Mouse (Mus musculus) ES-Bruce4 (cell line): ENCODE measurements around the gene Ssna1.

ENCODE experiments used
- CTCF ChIP-seq: IDR thresholded peaks from one replicate; pipeline ENCODE4 v1.8.1; 2011; ENCODE audit warnings: low read depth, low read length
- EP300 ChIP-seq: IDR thresholded peaks from 2 replicates; pipeline ENCODE4 v1.6.1; 2011; ENCODE audit warnings: low read depth, low read length; ENCODE audit not compliant: insufficient read depth
- POLR2A ChIP-seq: IDR thresholded peaks from one replicate; pipeline ENCODE4 v1.8.1; 2011; ENCODE audit warnings: low read length; ENCODE audit not compliant: insufficient read depth

DNA sequence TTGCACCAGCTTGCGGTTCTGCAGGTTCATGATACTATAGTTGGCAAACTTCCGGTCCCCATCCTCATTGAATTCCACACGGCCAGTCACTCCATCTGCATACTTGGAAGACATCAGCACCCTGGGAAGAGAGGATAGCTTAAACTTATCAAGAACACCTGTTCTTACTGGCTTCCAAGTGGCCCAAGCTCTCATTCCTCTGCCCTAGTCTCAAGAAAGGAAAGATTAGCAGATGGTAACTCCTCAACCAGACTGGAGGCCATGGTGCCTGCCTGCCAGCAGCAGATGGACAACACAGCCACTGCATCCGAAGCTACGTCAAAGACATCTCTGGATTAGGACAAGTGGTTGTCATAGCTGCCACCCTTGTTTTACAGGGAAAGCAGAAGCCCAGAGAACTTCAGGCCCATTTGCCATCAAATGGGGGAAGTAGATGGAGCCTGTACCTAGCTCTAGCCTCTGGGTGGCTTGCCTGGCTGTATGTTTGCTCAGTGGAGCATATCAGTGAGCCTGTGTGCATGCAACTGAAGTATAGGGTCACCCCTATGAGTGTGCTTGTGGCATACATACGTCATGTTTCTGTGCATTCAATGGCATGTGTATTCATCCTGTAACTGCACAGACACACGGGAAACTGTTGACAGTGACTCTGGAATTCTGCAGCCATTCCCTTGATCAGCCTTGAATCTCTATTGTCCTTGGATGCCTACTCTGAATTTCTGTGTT is 31.9 kb upstream of the Ssna1 start:
- TF ChIP-seq CTCF (no peak), POLR2A (no peak), EP300 (no peak)
